Mouse (Mus musculus) embryonic facial prominence, embryonic 15.5 days (tissue): Measurements from ENCODE around the gene Il15. TPM values are rescaled to one million over a fixed set of nuclear protein-coding genes. Genes with fewer than 3 reads are reported as not detected.

Experiments
- ATAC-seq: fragments of 200-750 bp; cut with Nextera tagmentation; 2 replicates; pipeline ENCODE4 v1.8.0; 2017; ENCODE audit warnings: low read depth, moderate TSS enrichment; ENCODE audit not compliant: insufficient number of reproducible peaks, low FRiP score, low TSS enrichment
- H3K27ac ChIP-seq: fragments of 300-500 bp; sonication (generic); replicated peaks from 2 replicates; pipeline ENCODE4 v1.5.1; 2015; ENCODE audit warnings: mild to moderate bottlenecking, inconsistent platforms
- H3K27me3 ChIP-seq: fragments of 300-500 bp; sonication (generic); 2 replicates; pipeline ENCODE4 v1.6.1; 2015; ENCODE audit warnings: inconsistent platforms
- H3K36me3 ChIP-seq: fragments of 300-500 bp; sonication (generic); 2 replicates; pipeline ENCODE4 v1.6.1; 2015; ENCODE audit warnings: mild to moderate bottlenecking, inconsistent platforms
- H3K4me1 ChIP-seq: fragments of 300-500 bp; sonication (generic); 2 replicates; pipeline ENCODE4 v1.6.1; 2015; ENCODE audit warnings: inconsistent platforms
- H3K4me2 ChIP-seq: fragments of 300-500 bp; sonication (generic); replicated peaks from 2 replicates; pipeline ENCODE4 v1.6.1; 2015; ENCODE audit warnings: mild to moderate bottlenecking, inconsistent platforms
- H3K4me3 ChIP-seq: fragments of 300-500 bp; sonication (generic); replicated peaks from 2 replicates; pipeline ENCODE4 v1.5.1; 2015; ENCODE audit warnings: mild to moderate bottlenecking, inconsistent platforms
- H3K9ac ChIP-seq: fragments of 300-500 bp; sonication (generic); 2 replicates; pipeline ENCODE4 v1.6.1; 2015; ENCODE audit warnings: inconsistent platforms
- H3K9me3 ChIP-seq: fragments of 300-500 bp; sonication (generic); replicated peaks from 2 replicates; pipeline ENCODE4 v1.6.1; 2016; ENCODE audit warnings: inconsistent platforms
- WGBS: fragments of 180-500 bp; shearing (Covaris S2); methylation state at CpG from one replicate; pipeline ENCODE4 v1.1.7; 2015; 5-methylcytosine and 5-hydroxymethylcytosine counted together
- polyA plus RNA-seq: library from polyadenylated mRNA; unstranded; fragments of >200 nt; fragmentation: Nextera tagmentation; extraction: Ambion mirVana; gene quantifications from 2 replicates; pipeline ENCODE4 v1.2.1, GENCODE M21; 2015

Gene Il15
- polyA plus RNA-seq, 1 experiment from 2014 or later = 5.7 TPM

DNA sequence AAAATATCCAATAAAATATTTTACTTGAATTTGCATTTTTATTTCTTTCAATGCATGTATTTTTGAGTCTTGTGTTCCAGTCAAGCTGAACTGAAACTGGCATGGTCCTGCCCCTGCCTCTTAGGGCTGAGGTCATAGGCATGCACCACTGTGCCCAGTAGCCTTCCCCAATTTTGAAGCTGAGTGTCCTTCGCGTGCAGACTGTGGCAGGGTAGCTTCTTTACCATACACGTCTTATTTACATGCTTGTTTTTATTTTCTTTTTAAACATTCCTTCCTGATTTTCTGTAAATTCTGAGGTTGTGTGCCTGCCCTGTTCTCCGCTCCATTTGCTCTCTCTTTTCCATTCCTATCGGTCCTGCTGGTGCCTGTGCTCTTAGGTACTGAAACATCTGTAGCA lies 111.4 kb downstream of the Il15 start:
- no peak for ATAC-seq
- H3K36me3 ChIP-seq = no peaks in the 10 kb centered on the region
- H3K4me3 ChIP-seq = no peak overlapping the region
- H3K4me2 ChIP-seq = no peak overlapping the region
- no peak overlapping the region for H3K27ac ChIP-seq
- 88% methylated on average over 5 of the region's 5 CpGs for WGBS
- no peaks in the 10 kb centered on the region for H3K4me1 ChIP-seq
- no peaks in the 10 kb centered on the region for H3K27me3 ChIP-seq
- H3K9me3 ChIP-seq = no peaks in the 10 kb centered on the region
- no peak overlapping the region for H3K9ac ChIP-seq

- WGBS = 91% methylated on average over 3 of the region's 3 CpGs
- Histone ChIP-seq H3K9ac (no peak overlapping the region), H3K4me3 (no peak overlapping the region), H3K36me3 (no peaks in the 10 kb centered on the region), H3K4me1 (no peaks in the 10 kb centered on the region), H3K9me3 (no peaks in the 10 kb centered on the region), H3K4me2 (no peak overlapping the region), H3K27ac (no peak overlapping the region), H3K27me3 (no peaks in the 10 kb centered on the region)
- ATAC-seq = no peak
Observed at GRCm38 (mm10) chr8:82285866-82286265, 117.2 kb downstream of the Il15 start.

- Histone ChIP-seq H3K4me3 (no peak overlapping the region), H3K9me3 (no peaks in the 10 kb centered on the region), H3K9ac (no peak overlapping the region), H3K27me3 (no peaks in the 10 kb centered on the region), H3K4me1 (no peaks in the 10 kb centered on the region), H3K36me3 (no peaks in the 10 kb centered on the region), H3K27ac (no peak overlapping the region), H3K4me2 (no peak overlapping the region)
- no peak for ATAC-seq
- 68% methylated on average over 5 of the region's 5 CpGs for WGBS
Observed at GRCm38 (mm10) chr8:82281995-82282394, 121.0 kb downstream of the Il15 start.
